Mouse (Mus musculus): ENCODE measurements around the gene Fem1b. TPM values are rescaled to one million over a fixed set of nuclear protein-coding genes. Genes with fewer than 3 reads are reported as not detected.

The Fem1b gene
- polyA plus RNA-seq (2015; fragmentation: Nextera tagmentation; extraction: Ambion mirVana) = 8.2 TPM in 2 replicates

DNA sequence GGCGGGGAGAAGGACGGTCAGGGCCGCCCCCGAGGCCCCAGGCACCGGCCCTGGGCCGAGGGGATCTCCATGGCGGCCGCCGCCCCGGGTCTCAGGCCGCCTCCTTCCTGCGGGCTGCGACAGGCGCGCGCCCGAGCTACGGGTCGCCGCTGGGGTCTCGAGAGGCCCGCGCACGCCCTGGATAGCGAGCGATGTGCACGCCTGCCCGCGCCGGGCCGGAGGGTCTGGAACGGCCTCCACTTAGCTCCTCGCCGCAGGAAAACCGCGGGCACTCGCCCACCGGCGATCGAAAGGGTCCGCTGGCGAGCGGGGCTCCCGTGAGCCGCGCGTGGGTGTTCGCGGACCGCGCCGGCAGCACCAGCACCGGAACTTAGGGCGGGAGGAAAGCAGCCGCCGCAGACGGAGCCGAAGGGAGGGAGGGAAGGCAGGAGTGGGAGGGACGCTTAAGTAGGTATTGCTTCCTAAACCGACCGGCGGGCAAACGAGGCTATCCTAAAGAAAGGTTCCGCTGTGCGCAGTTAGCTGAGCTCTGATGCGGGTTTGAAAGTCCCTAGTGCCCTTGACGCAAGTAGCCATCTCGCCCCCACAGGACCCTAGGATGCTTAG, at the start of gene Fem1b:
TSS of gene Fem1b (minus strand) at position 419 of the 606 bp plus-strand sequence.

DNA sequence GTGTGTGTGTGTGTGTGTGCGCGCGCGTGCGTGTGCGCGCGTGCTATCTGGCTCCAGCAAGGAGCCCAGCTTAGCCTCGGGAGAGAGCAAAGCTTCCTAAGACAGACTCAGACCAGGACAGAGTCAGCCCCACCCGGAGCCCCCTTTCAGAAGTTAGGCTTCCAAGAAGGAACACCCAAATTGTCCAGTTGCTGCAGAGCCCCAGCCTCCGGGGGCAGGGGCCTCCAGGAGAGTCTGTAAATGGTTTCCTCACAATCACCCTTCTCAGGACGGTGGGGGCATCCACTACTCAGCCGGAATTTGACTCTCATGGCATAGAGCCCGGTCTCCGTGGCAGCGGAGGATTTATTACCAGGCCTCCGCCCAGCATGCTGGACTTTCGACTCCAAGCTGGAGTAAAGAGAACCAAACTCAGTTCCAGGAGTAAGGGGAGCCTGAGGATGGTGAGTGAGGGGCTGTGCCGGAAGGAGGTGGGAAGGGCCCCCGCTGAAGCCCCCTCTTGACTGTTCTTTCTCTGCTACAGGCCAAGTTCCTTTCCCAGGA, 46.1 kb upstream of the Fem1b start, which contains the start of gene Calml4:
TSS of gene Calml4 (plus strand) at position 362 of the 543 bp plus-strand sequence.

DNA sequence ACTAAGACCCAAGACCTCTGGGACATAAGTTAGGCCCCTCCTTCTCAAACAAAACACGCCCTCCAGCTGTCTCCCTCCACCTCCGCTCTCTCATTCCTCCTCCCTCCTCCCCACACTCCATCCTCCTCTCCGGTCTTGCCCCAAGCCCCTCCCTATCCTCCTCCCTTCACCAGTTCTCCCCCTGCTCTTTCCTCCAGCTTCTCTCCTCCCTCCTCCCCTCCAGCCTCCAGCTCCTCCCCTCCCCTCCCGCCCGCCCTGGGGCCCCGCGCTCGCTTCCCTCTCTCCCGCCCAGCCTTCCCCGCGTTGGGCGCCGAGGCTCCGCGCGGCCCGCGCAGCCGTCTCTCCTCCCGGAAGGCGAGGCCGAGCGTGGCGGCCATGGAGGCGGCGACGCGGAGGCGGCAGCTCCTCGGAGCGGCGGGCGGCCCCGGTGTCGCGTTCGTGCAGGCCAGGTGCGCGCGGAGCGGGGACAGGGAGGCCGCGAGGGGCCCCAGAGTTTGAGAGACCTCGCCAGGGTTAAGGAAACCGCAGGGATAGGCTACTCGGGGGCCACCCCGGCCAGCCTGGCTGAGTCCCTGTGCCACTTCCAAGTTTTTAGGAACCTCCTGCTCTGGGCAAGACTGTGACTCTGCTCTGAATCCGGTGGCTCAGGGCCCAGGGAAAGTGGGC, 26.9 kb upstream of the Fem1b start, which contains the start of gene Cln6:
TSS of gene Cln6 (plus strand) at position 280 of the 666 bp plus-strand sequence.

Other genes with a start within 250 kb of the Fem1b start
- 1.0 and 1.1 TPM in 2 replicates for gene Itga11, start 134.1 kb downstream of the Fem1b start, polyA plus RNA-seq (2015; fragmentation: Nextera tagmentation; extraction: Ambion mirVana)
- 25.1 and 27.5 TPM in 2 replicates for gene Cln6, start 26.9 kb upstream of the Fem1b start, polyA plus RNA-seq (2015; fragmentation: Nextera tagmentation; extraction: Ambion mirVana)
- 5.6 and 7.0 TPM in 2 replicates for gene Calml4, start 46.1 kb upstream of the Fem1b start, polyA plus RNA-seq (2015; fragmentation: Nextera tagmentation; extraction: Ambion mirVana)
- gene Pias1, start 176.0 kb upstream of the Fem1b start, polyA plus RNA-seq (2015; fragmentation: Nextera tagmentation; extraction: Ambion mirVana) = 27.9 and 33.8 TPM in 2 replicates

Data from spleen, postnatal 0 days (tissue).